Mouse (Mus musculus) cerebellum, adult 2 months (tissue): ENCODE results near the gene Adpgk.

Source experiments
- CTCF ChIP-seq: fragments of 200-500 bp; IDR thresholded peaks from 2 replicates; pipeline ENCODE4 v1.5.1; 2011; ENCODE audit warnings: low read depth, mild to moderate bottlenecking, control low read depth, low read length, moderate library complexity, borderline replicate concordance; ENCODE audit not compliant: insufficient read depth
- POLR2A ChIP-seq: fragments of 200-500 bp; IDR thresholded peaks from 2 replicates; pipeline ENCODE4 v1.6.1; 2011; ENCODE audit warnings: low read length, control low read depth, borderline replicate concordance; ENCODE audit not compliant: insufficient read depth

DNA sequence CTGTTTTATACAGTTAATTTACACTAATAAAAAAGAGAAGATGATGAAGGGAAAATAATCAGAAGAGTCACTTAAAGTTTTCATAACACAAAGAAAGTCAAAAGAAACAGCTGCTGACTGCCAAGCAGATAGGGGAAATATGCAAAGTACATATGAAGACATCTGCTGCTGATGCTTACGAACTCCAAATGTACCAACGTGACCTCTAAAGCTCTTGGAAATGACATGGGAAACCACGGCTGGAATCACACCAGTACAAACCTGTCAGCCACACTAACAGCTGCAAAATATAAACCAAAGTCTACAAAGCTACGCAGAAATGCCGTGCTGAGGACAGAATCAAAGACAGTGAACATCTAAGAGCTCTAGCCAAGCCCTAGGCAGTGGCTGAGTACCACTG, 47.7 kb downstream of the Adpgk start:
- TF ChIP-seq POLR2A (no peak), CTCF (no peak)
